Mouse (Mus musculus) urinary bladder, adult 2 months (tissue): ENCODE results near the gene Ppara. TPM values are rescaled to one million over a fixed set of nuclear protein-coding genes. Genes with fewer than 3 reads are reported as not detected.

Experiments
- DNase-seq: peaks from one replicate; pipeline ENCODE4 v3.0.0; 2022; ENCODE audit warnings: low spot score
- polyA plus RNA-seq: library from polyadenylated mRNA; depleted of rRNA; stranded (reverse); fragments of >200 nt; gene quantifications from 2 replicates; pipeline ENCODE4 v1.2.3, GENCODE M21; 2012

The Ppara gene
- polyA plus RNA-seq, 1 experiment = 7.8 TPM

GRCm38 (mm10) chr15:85705013-85705528 is 29.7 kb upstream of the Ppara start:
- no peak for DNase-seq

GRCm38 (mm10) chr15:85705566-85706332 is 29.0 kb upstream of the Ppara start:
- DNase-seq = no peak

DNA sequence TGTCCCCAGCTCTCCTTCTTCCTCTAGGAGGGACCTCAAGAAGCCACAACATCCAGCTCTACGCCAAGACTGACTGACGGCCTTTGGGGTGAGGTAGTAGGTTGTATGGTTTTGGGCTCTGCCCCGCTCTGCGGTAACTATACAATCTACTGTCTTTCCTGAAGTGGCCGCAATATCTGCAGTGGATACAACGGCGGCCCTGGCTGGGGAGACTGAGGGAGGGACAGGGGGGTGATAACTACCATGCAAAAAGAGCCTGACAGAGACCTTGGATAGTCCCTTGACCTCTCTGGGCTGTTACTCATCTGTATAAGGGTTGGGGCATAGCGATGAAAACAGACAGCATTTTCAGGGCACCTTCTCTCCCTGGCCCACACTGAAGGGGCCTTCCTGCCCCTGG is 28.3 kb upstream of the Ppara start:
- no peak for DNase-seq

DNA sequence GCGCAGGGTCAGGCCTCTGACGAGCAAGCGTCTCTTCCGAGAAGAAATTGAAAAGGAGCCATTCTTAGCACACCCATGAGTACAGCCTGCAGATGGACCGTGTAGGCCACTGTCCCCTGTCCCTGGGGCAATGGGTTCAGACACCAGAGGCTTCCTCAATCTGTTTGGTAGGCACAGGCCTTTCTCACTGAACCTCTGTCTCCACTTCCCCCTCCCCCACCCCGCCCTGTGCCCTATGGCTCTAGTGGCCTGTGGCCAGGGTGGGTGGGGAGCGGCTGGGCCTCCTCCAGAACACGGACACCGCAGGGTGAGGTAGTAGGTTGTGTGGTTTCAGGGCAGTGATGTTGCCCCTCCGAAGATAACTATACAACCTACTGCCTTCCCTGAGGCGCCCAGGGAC is 27.8 kb upstream of the Ppara start:
- DNase-seq = no peak

DNA sequence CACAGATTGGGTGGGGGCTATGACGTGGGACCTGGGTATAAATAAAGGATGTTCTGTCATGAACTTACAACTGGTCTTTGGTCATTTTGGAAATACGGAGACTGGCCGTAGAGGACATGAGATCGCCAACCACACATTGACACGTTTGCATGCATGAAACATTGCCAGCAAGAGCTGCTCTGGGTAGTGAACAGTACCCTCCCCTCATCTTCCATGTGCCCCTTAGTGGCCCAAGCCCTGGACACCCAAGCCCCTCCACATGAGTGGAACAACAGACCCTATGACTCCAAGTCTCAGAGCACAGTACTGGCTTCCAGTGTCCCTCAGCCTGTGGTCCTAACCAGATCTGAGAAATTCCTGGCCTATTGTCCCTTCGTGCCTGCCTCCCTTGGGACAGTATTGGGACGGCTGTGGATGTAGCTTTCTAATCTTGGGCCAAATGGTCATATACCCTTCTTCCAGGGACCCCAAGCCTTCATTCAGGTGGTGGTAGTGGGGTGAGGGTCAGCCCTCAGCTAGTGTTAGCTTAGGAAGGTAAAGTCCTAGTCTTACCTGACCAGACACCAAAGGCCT is 27.2 kb upstream of the Ppara start:
- no peak for DNase-seq

DNA sequence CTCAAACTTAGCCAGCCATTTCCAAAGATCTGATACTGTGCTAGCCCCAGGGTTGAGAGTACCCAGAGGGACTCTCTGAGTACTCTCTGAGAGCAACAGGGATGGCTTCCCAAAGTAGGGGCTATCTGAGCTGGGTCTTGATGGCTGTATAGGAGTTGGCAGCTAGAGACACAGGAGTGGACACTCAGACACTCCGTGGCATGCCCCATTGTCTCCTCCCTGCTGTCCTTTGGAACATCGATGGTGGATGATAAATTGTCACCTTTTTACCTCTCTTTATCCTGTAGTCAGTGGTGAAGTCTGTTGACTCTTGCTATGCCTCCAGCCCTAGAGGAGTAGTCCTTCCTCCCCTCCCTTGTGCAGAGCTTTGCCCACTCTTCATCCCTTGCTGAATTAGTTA is 26.6 kb upstream of the Ppara start:
- no peak for DNase-seq

GRCm38 (mm10) chr15:85708843-85709242 is 25.9 kb upstream of the Ppara start:
- DNase-seq = no peak

DNA sequence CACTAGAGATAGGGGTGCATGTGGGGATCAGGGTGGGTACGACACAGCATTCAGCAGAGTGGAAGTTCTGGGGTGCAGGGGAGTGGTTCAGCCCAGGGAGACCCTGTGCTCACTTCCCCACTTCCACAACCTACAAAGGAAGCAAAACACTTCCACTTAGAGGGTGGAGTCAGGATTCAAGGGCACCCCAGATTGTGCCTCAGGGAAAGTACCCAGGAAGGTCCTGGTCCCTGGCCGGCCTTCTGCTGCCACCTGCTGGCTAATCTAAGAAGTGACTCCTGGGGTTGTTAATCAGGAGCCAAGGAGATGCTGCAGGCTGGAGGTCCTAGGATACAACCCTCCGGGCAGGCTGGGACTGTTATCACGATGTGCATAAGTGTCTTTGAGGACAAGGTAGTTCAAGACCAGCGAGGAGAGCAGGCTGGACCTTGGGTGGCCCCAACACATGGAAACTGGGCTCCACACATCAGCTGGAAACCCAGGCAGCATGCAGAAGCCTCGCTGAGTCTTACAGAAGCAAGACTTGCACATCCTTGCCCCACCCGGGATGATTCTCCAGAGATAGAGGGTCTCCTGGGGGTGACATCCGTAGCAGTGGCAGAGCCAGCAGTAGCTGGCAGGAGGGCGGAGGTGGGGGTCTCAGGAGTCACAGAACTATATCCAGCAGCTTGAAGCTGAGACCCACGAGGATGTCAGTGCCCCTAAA is 25.4 kb upstream of the Ppara start:
- peak; percentile 74 for DNase-seq

- no peak for DNase-seq
Observed at GRCm38 (mm10) chr15:85710179-85710578, 24.6 kb upstream of the Ppara start.

GRCm38 (mm10) chr15:85710641-85711580 is 23.9 kb upstream of the Ppara start:
- no peak for DNase-seq

GRCm38 (mm10) chr15:85712565-85713168 is 22.1 kb upstream of the Ppara start:
- DNase-seq = no peak

GRCm38 (mm10) chr15:85713417-85713816 is 21.4 kb upstream of the Ppara start:
- DNase-seq = no peak

DNA sequence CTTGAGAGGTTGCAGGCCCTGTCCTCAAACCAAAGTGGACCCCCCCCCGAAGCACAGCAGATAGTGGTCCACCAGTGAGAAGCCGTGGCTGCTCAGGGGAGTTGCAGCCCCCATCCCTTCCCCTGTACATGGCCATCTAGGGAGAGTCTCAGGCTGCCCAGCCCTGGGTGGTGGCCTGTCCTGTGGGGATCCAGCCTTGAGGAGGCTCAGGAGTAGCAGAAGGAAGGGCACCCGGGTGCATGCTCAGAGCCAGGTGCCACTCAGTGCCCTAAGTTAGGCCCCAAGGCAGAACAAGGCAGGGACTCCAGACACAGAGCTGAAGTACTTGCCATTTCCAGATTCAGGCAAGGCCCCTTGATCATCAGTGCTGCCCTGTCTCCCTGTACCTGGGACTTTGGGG is 19.7 kb upstream of the Ppara start:
- no peak for DNase-seq

DNA sequence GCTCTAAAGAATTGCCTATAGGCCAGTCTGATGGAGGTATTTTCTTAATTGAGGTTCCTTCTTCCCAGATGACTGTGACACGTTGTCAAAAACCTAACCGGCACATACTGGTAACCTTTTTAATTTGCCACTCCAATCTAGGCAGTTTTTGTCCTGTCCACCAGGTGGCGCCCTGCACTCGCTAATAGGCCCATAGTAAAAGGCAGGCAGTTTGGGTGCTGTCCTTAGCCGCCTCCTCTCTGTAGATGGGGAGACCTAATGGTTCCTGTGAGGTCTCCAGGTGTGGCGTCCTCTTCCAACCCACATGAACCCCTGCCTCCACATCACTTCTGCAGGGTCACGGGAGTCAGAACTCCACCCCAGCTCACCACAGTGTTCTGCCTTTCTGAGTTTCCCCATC is 18.7 kb upstream of the Ppara start:
- peak; percentile 81 for DNase-seq

- no peak for DNase-seq
Observed at GRCm38 (mm10) chr15:85716591-85716990, 18.2 kb upstream of the Ppara start.

- DNase-seq = no peak
Observed at GRCm38 (mm10) chr15:85717008-85717407, 17.8 kb upstream of the Ppara start.

- no peak for DNase-seq
Observed at GRCm38 (mm10) chr15:85717800-85718199, 17.0 kb upstream of the Ppara start.

DNA sequence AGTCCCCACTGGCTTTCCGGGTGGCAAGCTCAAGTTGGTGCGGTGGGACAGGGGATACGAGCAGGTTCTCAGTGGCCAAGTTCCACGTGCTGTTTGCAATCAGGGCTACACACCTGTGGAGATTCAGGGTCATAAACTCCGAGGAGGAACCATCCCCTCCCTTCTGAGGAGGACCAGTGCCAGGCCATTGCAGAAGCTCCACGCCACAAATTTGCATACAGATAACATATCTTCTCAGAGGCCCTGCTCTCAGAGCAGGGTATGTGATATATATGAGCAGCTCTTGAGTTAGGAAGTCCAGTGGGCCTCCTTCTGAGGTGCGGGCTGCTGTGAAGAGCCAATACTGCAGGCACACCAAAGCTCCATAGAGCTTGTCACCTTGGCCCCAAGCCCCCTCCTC is 15.8 kb upstream of the Ppara start:
- no peak for DNase-seq

- DNase-seq = no peak
Observed at GRCm38 (mm10) chr15:85720366-85720841, 14.4 kb upstream of the Ppara start.

DNA sequence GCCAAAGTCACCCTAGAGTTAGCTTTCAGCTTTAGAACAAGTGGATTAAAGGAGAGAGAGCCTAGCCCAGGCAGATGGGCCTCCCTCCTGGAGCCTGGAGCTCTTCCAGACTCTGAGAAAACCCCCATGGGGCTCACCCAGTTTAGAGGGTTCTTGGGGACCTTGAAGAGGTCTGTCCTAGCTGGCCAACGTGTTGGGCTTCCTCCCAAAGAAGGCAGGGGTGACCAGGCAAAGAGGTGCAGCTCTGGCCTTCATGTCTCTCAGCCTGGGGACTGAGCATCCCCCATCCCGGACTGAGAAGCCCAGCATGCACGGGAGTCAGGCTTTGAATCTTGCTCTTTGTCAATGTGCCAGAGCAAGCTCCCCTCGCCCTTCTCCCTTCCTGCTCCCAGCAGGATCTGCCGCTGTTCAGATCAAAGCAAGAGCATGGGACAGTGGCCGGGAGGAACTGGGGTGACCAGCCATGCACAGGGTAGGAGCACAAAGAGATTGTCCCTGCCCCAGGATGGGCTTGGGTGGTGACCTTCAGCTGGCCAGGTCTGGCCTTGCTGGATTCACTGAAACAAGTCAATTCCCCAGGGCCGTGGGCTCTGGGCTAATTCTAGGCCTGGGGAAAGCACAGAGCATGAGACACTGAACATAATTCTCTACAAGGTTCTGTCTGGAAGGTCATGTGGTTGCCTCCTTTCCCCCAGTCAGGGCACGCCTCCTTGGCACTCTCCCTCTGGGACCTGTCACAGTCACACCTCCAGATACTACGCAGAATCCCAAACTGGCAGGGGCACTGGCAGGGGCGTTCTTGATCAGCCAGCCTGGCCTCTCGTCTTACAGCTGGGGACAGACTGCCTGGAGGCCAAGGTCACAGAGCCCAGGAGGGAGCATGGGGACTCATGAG is 10.3 kb upstream of the Ppara start:
- peak; percentile 29 for DNase-seq
